Mouse (Mus musculus) left cerebral cortex, adult 9 months (tissue): Measurements from ENCODE around the gene Rpl29.

Source experiments
- DNase-seq, 2 experiments: peaks; one replicate each; pipeline ENCODE4 v3.0.0; 2022; ENCODE audit warnings: low spot score in 2 of 2

Gene Rpl29

GRCm38 (mm10) chr9:106454888-106455681 is 25.8 kb downstream of the Rpl29 start:
- DNase-seq: peak in 1 of 2 experiments; percentile 62

DNA sequence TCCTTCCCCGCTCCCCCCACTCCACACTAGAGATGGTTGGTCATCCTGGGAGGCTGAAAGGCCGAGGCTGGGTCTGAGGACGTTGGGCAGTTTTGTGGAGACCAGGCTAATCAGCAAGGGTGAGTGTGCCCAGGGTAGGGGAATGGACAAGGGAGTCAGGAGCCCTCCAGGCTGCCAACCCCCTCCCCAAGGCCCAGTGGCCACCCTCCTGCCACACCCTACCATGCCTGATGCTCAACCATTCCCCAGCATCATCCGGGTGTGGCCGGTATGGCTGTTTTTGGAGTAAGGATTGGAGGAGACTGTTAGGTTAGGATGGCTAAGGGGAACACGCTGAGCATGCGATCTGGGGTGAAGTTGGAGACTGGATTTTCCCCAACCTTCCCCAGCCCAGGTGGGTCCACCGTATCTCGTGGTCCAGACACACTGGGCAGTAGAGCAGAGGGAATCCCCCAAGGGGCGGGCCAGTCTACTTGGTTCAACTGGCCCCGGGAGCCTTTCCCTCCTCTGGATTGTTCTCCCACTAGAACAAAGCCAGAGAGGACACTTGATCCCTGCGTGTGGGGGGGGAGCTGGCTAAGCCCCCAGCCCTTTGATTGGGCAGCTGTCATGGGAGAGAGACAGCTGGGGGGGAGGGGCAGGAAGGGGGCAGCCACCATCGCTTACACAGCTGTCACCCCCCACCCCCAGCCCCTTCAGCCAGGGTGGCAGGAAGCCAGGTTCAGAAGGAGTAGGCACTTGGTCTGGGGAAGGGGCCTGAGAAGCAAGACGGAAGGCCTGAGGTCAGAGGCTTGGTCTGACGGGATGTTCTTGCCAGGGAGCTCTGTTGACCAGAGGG is 27.3 kb downstream of the Rpl29 start:
- no peak for DNase-seq

GRCm38 (mm10) chr9:106457163-106457559 is 27.9 kb downstream of the Rpl29 start:
- no peak for DNase-seq

DNA sequence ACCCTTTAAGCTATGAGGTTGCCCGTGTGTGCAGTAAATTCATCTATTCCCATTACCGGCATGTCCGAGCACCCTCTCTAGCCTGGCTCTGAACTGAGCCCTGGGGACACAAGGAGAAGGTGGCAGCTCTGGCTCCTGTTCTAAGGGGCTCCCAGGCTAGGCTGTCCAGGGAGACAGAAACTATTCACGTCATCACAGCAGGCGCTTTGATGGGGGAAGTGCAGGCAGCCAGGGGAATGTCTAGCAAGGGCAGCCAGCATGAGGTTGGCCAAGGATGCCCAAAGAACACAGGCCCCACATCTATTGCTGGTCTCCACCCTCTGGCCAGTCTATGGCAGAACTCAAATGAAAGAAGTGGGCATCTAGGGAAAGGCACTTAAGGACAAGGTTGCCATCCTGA is 28.7 kb downstream of the Rpl29 start:
- no peak for DNase-seq

DNA sequence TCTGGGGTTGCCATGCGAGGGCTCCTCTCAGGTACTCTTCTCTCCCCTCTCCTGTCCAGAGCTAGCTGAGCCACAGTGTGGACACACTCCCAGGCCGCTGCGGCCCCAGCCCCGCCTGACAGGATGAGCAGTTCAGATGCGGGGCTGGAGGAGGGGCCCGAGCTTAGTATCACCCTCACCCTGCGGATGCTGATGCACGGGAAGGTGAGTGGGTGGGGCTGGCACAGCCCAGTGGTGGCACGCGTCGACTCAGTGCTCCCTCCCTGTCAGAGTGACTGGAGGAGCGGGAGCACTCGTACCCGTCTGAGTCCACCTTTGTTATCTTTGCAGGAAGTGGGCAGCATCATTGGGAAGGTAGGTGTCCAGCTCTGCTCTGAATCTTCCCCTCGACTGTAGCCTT is 30.7 kb downstream of the Rpl29 start:
- DNase-seq: no peak

- DNase-seq: no peak
Measured at GRCm38 (mm10) chr9:106460401-106461025, 31.3 kb downstream of the Rpl29 start.

GRCm38 (mm10) chr9:106461026-106461415 is 31.8 kb downstream of the Rpl29 start:
- no peak for DNase-seq

DNA sequence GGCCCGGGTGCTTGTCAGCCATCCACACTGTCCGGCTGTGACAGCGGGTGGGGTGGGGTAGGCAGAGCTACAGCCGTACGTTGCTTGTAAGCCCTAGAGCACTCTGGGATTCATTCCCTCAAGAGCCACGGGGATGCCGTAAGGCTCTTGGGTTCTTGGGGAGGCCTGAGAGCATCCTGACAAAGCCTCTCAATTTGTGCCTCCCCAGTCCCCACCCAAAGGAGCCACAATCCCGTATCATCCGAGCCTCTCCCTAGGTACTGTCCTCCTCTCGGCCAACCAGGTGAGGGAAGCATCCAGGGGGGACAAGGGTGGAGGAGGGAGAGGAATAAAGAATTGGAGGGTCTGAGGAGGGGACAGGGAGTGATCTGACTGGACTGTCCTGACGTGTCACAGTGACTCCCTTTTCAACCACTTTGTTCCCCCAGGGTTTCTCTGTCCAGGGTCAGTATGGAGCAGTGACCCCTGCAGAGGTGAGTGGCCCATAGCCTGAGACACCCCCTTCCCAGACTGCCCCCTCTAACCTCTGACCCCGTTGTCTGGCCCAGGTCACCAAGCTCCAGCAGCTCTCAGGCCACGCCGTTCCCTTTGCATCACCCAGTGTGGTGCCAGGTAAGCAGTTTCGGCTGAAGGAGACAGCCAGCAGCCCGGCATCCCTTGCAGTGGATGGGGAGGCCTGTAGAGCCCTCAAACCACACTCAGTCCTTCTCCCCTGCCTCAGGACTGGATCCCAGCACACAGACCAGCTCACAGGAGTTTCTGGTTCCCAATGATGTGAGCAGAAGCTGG is 32.6 kb downstream of the Rpl29 start:
- no peak for DNase-seq

DNA sequence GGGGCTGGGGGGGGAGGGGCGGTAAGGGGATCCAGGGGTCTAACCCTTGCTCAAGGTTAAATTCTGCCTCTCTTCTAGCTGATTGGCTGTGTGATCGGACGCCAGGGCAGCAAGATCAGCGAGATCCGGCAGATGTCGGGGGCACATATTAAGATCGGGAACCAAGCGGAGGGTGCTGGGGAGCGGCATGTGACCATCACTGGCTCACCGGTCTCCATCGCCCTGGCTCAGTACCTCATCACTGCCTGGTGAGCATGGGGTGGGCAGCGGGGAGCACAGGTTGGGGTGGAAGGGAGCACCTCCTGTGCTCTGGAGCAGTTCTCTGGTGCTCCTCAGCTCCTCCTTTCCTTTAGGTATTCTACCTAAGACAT is 33.2 kb downstream of the Rpl29 start:
- DNase-seq: no peak

DNA sequence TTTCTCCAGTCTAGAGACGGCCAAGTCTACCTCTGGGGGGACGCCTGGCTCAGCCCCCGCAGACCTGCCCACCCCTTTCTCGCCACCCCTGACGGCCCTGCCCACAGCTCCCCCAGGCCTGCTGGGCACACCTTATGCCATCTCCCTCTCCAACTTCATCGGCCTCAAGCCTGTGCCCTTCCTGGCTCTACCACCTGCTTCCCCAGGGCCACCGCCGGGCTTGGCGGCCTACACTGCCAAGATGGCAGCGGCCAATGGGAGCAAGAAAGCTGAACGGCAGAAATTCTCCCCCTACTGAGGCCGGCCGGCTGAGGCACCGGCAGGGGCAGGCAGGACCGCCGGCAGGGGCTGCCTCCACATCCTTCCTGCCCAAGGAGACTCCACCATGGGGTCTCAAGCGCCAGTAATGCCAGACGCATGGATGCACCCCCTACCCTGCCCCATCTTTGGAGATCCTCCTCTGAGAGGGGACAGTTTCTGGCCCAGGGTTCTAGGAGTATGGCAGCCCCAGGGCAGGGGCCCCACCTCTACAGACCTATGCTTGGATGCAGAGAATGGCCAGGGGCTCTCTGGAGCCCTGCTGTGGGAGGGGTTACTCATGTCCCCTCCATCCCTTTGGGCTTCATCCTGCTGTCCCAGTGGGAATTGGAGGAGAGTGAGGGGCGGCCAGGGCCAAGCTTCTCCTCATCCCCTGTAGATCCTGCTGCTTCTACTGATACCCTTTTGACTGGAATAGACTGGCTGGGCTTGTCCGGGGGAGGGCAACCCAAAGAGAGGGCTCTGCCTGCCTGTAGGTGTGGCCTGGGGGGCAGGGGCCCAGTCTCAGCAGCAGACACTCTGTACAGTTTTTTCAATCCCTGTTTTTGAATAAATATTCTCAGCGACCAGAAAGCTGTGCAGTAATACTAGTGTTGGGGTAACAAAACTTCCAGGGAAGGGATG is 34.1 kb downstream of the Rpl29 start:
- no peak for DNase-seq

GRCm38 (mm10) chr9:106464751-106465541 is 35.7 kb downstream of the Rpl29 start:
- peak in 1 of 2 experiments; percentile 73 for DNase-seq

- peak in 1 of 2 experiments; percentile 77 for DNase-seq
Measured at GRCm38 (mm10) chr9:106465571-106466200, 36.4 kb downstream of the Rpl29 start, which contains the start of gene Gpr62. Gene Gpr62 (minus strand): TSS chr9:106465938.

- no peak for DNase-seq
Measured at GRCm38 (mm10) chr9:106466721-106467120, 37.5 kb downstream of the Rpl29 start.

DNA sequence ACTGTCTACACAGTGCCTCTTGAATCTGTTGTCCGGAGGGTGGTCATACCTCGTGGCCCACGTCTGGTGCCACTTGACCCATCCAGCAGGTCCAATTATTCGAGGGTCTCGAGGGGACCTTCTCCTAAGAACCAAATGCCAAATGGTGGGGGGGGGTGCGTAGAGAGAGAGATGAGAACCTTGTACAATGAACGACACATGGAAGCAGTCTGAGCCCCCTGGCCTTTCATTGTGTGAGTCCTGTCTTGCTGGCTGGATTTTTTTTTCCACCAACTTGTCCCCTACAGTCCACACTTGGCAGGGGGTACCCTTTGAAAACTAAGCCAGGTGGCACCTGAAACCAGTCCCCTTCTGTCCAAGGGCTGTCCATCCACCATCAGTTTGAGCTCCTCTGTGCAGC is 38.5 kb downstream of the Rpl29 start:
- no peak for DNase-seq

GRCm38 (mm10) chr9:106469317-106469716 is 40.1 kb downstream of the Rpl29 start:
- no peak for DNase-seq

DNA sequence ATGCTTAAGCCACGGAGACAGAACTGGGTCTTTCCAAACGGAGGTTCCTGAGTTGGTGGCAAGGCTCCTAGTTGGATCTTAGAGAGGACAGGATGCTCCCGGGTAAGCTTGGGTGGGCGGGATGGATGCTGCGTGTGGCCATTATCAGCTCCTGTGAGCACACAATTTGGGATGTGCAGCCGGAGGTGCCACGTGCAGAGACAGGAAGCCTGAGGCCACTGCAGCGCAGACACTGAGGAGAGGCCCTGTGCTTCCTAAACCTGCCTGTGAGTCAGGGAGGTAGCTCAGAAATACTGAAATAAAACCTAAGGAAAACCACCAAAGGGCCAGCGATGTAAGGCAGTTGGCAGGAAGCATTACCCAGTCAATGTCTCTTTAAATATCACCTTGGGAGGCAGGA is 40.5 kb downstream of the Rpl29 start:
- no peak for DNase-seq

DNA sequence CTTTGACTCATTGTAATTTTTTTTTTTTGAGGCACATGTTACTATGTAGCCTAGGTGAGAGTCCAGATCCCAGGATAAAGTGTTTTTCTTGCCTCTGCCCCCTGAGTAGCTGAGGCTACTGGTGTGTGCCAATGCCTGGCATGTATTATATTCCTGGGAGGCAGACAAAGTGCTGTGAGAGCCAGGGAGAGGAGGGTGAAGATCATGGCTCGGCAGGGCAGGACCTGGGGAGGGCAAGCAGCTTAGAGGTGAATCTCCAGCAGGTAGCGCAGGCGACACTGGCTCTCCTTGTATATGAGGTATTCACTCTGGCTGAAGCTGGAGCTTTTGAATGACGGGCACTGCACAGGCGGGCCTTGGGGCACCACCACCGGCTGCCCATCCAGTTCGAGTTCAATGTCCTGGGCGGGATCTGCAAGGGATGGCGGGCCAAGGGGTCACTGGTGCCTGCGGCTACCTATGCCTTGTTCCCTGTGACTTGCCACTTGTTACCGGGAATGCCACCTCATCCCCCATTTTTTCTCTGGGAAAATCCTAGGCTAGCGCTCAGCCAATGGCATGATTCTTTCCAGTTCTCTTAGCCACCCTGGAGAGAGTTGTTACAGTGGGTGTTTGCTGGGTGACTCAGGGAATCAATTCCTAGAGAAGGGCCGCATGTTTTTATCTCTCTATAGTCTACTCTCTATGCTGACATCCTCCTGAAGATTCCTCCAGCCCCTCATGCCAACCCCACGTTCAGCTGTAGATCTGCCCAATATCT is 41.9 kb downstream of the Rpl29 start:
- DNase-seq: no peak

- no peak for DNase-seq
Measured at GRCm38 (mm10) chr9:106471892-106472291, 42.6 kb downstream of the Rpl29 start.
